Mouse (Mus musculus) heart, postnatal 36 days (tissue): ENCODE data around the gene Izumo2. TPM values are rescaled to one million over a fixed set of nuclear protein-coding genes. Genes with fewer than 3 reads are reported as not detected.
A peak's percentile ranks its signal among the peaks of the same experiment; 100 is the strongest.
"Not testable (repeated sequence)": the region's sequence is repeated elsewhere in the genome, so short reads cannot be mapped to it uniquely, and the experiment has no call there.

Source experiments
- DNase-seq, 2 experiments: peaks; one replicate each; pipeline ENCODE4 v3.0.0; 2021 to 2022
- intact Hi-C: fragments of 180-260 bp; cut with DNase I; formaldehyde crosslinking; loops from one replicate; pipeline ENCODE4 v1.15.1; 2025
- total RNA-seq, 2 experiments: library from RNA; stranded (reverse); gene quantifications; 2 replicates each; pipeline ENCODE4 v1.2.3; 2021

Izumo2 gene
- total RNA-seq, 2 experiments from 2014 or later, result not detected

- intact Hi-C loops, result no loop called here
- DNase-seq, result peak; percentile 67 to 68
Measured at GRCm38 (mm10) chr7:44697191-44697710, 11.3 kb upstream of the Izumo2 start.

- no peak for DNase-seq
- intact Hi-C loops, result no loop called here
Measured at GRCm38 (mm10) chr7:44697980-44698379, 10.6 kb upstream of the Izumo2 start.

GRCm38 (mm10) chr7:44701921-44702320 is 6.6 kb upstream of the Izumo2 start:
- no peak for DNase-seq

GRCm38 (mm10) chr7:44702985-44703384 is 5.6 kb upstream of the Izumo2 start:
- intact Hi-C loops, result loop anchor here (5.0 to 10.0 kb wide), 3 partner anchors 51 to 138 kb away; no protein-coding TSS in a partner anchor
- no peak for DNase-seq

More at GRCm38 (mm10) chr7:44701921-44702320, 6.6 kb upstream of the Izumo2 start:
- intact Hi-C loops, result loop anchor here (2.0 to 10.0 kb wide), 4 partner anchors 33 to 137 kb away; no protein-coding TSS in a partner anchor

GRCm38 (mm10) chr7:44704363-44704762 is 4.2 kb upstream of the Izumo2 start:
- intact Hi-C loops, result loop anchor here (5.0 to 10.0 kb wide), 3 partner anchors 52 to 140 kb away; no protein-coding TSS in a partner anchor
- peak in 1 of 2 experiments; percentile 58 for DNase-seq

- DNase-seq, result no peak
- intact Hi-C loops, result loop anchor here (10.0 kb wide), 1 partner anchor 140 kb away; no protein-coding TSS in a partner anchor
Measured at GRCm38 (mm10) chr7:44705086-44705485, 3.5 kb upstream of the Izumo2 start.

GRCm38 (mm10) chr7:44706322-44706721 is 2.2 kb upstream of the Izumo2 start:
- intact Hi-C loops, result loop anchor here (10.0 kb wide), 1 partner anchor 142 kb away; no protein-coding TSS in a partner anchor
- DNase-seq, result no peak

GRCm38 (mm10) chr7:44707169-44707675 is 1.3 kb upstream of the Izumo2 start:
- intact Hi-C loops, result loop anchor here (10.0 kb wide), 1 partner anchor 142 kb away; no protein-coding TSS in a partner anchor
- no peak for DNase-seq

- not testable (repeated sequence) for DNase-seq
- intact Hi-C loops, result loop anchor here (10.0 kb wide), 1 partner anchor 143 kb away; no protein-coding TSS in a partner anchor
Measured at GRCm38 (mm10) chr7:44708093-44708492, 449 bp upstream of the Izumo2 start.

- no peak for DNase-seq
- intact Hi-C loops, result loop anchor here (10.0 kb wide), 1 partner anchor 145 kb away; no protein-coding TSS in a partner anchor
Measured at GRCm38 (mm10) chr7:44709881-44710280, 1.3 kb downstream of the Izumo2 start.

- no peak for DNase-seq
- intact Hi-C loops, result loop anchor here (5.0 kb wide), 1 partner anchor 235 kb away; no protein-coding TSS in a partner anchor
Measured at GRCm38 (mm10) chr7:44722058-44722457, 13.5 kb downstream of the Izumo2 start.

GRCm38 (mm10) chr7:44724316-44724715 is 15.8 kb downstream of the Izumo2 start:
- intact Hi-C loops, result loop anchor here (1.0 to 5.0 kb wide), 2 partner anchors 101 to 233 kb away; no protein-coding TSS in a partner anchor
- no peak for DNase-seq

- no peak for DNase-seq
- intact Hi-C loops, result no loop called here
Measured at GRCm38 (mm10) chr7:44726343-44726742, 17.8 kb downstream of the Izumo2 start.

GRCm38 (mm10) chr7:44727151-44727550 is 18.6 kb downstream of the Izumo2 start:
- intact Hi-C loops, result no loop called here
- no peak for DNase-seq

- DNase-seq, result no peak
- intact Hi-C loops, result no loop called here
Measured at GRCm38 (mm10) chr7:44728082-44728975, 19.8 kb downstream of the Izumo2 start.

- DNase-seq, result no peak
- intact Hi-C loops, result no loop called here
Measured at GRCm38 (mm10) chr7:44733723-44734122, 25.2 kb downstream of the Izumo2 start.

- DNase-seq, result no peak
- intact Hi-C loops, result no loop called here
Measured at GRCm38 (mm10) chr7:44741361-44741760, 32.8 kb downstream of the Izumo2 start.

GRCm38 (mm10) chr7:44744270-44744669 is 35.7 kb downstream of the Izumo2 start:
- DNase-seq, result no peak
- intact Hi-C loops, result no loop called here

- intact Hi-C loops, result no loop called here
- DNase-seq, result peak; percentile 69 to 71
Measured at GRCm38 (mm10) chr7:44745076-44745475, 36.5 kb downstream of the Izumo2 start.

GRCm38 (mm10) chr7:44747115-44747514 is 38.6 kb downstream of the Izumo2 start:
- no peak for DNase-seq
- intact Hi-C loops, result no loop called here
